Mouse (Mus musculus): Measurements from ENCODE around the gene Kpna7. TPM values are rescaled to one million over a fixed set of nuclear protein-coding genes. Genes with fewer than 3 reads are reported as not detected.
"Not testable (repeated sequence)": the region's sequence is repeated elsewhere in the genome, so short reads cannot be mapped to it uniquely, and the experiment has no call there.

Gene Kpna7
- polyA plus RNA-seq, 1 experiment from 2014 or later = not detected

DNA sequence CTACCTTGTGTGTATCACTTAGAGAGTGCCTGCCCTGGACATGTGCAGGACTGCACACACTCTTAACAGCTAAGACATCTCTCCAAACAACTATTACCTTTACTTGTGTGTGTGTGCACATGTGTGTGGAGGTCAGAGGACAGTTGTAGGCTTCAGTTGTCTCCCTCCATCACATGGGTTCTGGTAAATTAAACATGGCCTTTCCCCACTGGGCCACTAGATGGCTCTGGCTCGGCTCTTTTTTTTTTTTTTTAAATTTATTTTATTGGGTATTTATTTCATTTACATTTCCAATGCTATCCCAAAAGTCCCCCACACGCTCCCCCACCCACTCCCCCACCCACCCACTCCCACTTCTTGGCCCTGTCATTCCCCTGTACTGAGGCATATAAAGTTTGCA is 67.1 kb downstream of the Kpna7 start:
- H3K4me2 ChIP-seq = not testable (repeated sequence)
- 15% methylated on average over 2 of the region's 2 CpGs for WGBS

DNA sequence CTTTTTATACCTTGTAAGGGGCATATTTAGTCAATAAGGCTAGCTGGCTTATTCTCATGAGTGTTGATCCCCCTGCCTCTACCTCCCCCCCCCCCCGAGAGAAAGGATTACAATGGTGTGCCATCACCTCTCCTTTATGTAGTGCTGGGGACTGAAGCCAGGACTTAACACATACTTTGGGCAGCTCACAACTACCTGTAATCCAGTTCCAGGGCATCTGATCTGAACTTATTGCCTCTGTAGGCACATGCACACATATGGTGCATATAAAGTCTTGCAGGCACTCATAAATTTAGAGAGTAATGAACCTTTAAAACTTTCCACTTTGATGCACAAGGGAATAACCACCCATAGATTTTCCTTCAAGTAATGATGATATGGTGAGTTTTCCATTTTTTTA is 69.6 kb downstream of the Kpna7 start:
- H3K36me3 ChIP-seq = no peaks in the 10 kb centered on the region
- no peak overlapping the region for H3K9ac ChIP-seq (replicated peaks)
- H3K4me3 ChIP-seq (replicated peaks) = no peak overlapping the region
- no peak overlapping the region for H3K4me2 ChIP-seq
- no peaks in the 10 kb centered on the region for H3K4me1 ChIP-seq
- H3K27me3 ChIP-seq (replicated peaks) = no peaks in the 10 kb centered on the region
- H3K27ac ChIP-seq (replicated peaks) = no peak overlapping the region
- no peaks in the 10 kb centered on the region for H3K9me3 ChIP-seq (replicated peaks)
- 95% methylated on average over 1 of the region's 1 CpGs for WGBS
- ATAC-seq (ENCODE audit: low FRiP score) = no peak

More for the DNA sequence above, 67.1 kb downstream of the Kpna7 start:
- not testable (repeated sequence) for H3K4me1 ChIP-seq; H3K27ac ChIP-seq (replicated peaks); ATAC-seq (ENCODE audit: low FRiP score); H3K4me3 ChIP-seq (replicated peaks); H3K36me3 ChIP-seq; H3K27me3 ChIP-seq (replicated peaks); H3K9me3 ChIP-seq (replicated peaks); H3K9ac ChIP-seq (replicated peaks)

DNA sequence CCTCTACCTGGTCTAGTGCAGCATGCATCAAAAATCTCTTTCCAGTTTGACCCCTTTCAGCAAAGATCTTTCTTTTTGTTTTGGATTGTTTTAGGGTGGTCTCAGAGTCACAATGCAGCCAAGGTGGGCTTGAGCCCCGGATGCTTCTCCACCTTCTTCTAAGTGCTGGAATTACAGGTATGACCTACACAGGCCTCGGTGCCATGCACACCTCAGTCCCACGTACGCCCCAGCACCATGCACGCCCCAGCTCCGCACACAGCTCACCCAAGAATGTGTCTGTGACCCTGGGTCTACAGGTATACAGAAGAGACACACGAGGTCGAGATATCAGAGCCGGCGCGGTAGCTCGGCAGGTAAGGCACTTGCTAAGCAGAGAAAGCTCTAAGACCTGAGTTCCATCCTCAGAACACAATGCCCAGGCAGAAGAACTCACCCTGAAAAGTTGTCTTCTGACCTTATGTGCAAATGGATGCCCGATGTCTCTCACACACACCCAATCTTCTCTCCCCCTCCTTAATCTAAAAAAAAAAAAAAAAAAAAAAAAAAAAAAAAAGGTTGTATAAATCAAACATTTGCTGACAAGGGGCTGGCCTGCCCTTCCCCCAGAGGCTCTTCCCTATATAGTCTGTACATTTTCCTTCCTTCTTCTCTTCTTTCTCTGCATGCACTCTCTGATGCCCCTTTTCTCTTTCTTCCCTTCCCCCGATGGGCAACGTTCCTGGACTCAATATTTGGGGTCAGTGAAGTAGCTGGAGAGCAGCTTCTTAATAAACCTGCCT is 74.8 kb downstream of the Kpna7 start:
- Histone ChIP-seq H3K9me3 (replicated peaks) (no peaks in the 10 kb centered on the region), H3K4me2 (no peak overlapping the region), H3K9ac (replicated peaks) (no peak overlapping the region), H3K36me3 (no peaks in the 10 kb centered on the region), H3K27me3 (replicated peaks) (no peaks in the 10 kb centered on the region), H3K4me1 (no peaks in the 10 kb centered on the region), H3K4me3 (replicated peaks) (no peak overlapping the region), H3K27ac (replicated peaks) (no peak overlapping the region)
- ATAC-seq (ENCODE audit: low FRiP score) = no peak
- WGBS = 93% methylated on average over 15 of the region's 15 CpGs

DNA sequence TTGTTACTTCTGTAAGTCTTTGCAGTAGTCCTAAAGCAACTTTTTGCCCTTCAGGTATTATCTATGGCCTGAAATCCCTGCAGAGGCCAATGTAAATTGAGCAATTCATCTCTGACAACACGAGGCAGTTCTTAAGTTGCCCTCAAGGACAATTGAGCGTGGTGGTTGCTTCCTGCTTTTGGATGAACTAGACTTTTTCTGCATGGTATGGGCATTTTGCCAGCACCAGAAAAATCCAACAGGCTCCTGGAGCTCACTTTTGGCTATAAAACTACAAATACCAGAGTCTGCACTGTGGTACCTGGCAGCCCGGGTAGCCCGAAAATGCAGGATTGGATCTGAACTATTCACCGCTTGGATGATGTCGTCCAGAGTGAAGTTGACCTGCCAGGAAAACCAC is 78.2 kb downstream of the Kpna7 start:
- no peaks in the 10 kb centered on the region for H3K27me3 ChIP-seq (replicated peaks)
- H3K27ac ChIP-seq (replicated peaks) = no peak overlapping the region
- WGBS = 81% methylated on average over 6 of the region's 6 CpGs
- H3K4me2 ChIP-seq = no peak overlapping the region
- no peaks in the 10 kb centered on the region for H3K36me3 ChIP-seq
- H3K9ac ChIP-seq (replicated peaks) = no peak overlapping the region
- ATAC-seq (ENCODE audit: low FRiP score) = no peak
- no peak overlapping the region for H3K4me3 ChIP-seq (replicated peaks)
- H3K9me3 ChIP-seq (replicated peaks) = no peaks in the 10 kb centered on the region
- H3K4me1 ChIP-seq = no peaks in the 10 kb centered on the region

DNA sequence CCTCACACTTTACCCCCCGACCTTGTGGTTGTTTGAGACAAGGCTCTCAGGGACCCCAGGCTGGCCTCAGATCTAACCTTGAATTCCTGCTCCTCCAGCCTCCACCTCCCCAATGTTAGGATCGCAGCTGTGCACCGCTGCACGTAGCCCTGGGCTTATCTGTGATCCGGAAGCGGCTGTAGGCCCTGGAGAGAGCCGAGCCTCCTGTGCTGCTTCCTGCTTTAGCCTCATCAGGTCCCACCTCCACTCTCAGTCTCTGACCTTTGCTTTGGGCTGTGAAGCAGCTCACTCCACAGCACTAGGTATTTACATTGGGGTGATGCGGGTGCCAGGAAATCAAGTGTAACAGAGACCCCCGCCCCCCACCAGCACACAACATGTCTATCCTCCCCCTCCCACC is 79.3 kb downstream of the Kpna7 start:
- Histone ChIP-seq H3K4me1 (no peaks in the 10 kb centered on the region), H3K27me3 (replicated peaks) (no peaks in the 10 kb centered on the region), H3K4me3 (replicated peaks) (no peak overlapping the region), H3K36me3 (no peaks in the 10 kb centered on the region), H3K27ac (replicated peaks) (no peak overlapping the region), H3K4me2 (no peak overlapping the region), H3K9me3 (replicated peaks) (no peaks in the 10 kb centered on the region), H3K9ac (replicated peaks) (no peak overlapping the region)
- WGBS = 92% methylated on average over 9 of the region's 9 CpGs
- ATAC-seq (ENCODE audit: low FRiP score) = no peak

DNA sequence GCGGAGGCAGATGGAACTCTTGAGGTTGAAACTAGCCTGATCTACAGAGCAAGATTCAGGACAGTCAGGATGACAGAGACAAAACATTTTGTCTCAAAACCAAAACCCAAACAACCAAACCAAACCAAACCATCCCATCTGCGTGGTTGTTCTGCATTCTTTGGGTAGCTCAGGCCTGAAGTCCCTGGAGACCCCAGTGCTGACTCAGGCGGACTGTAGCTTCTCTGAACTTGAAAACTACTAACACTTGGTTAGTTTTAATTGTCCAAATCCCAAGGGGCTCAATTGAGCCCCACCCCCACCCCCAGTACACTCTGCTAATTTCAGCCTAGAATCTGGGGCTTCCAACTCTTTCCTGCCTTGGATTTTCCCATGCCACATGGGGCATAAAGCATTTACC is 80.5 kb downstream of the Kpna7 start:
- Histone ChIP-seq H3K9me3 (replicated peaks) (no peaks in the 10 kb centered on the region), H3K4me1 (no peaks in the 10 kb centered on the region), H3K9ac (replicated peaks) (no peak overlapping the region), H3K36me3 (no peaks in the 10 kb centered on the region), H3K4me3 (replicated peaks) (no peak overlapping the region), H3K4me2 (no peak overlapping the region), H3K27me3 (replicated peaks) (no peaks in the 10 kb centered on the region), H3K27ac (replicated peaks) (no peak overlapping the region)
- no peak for ATAC-seq (ENCODE audit: low FRiP score)
- 84% methylated on average over 3 of the region's 3 CpGs for WGBS

DNA sequence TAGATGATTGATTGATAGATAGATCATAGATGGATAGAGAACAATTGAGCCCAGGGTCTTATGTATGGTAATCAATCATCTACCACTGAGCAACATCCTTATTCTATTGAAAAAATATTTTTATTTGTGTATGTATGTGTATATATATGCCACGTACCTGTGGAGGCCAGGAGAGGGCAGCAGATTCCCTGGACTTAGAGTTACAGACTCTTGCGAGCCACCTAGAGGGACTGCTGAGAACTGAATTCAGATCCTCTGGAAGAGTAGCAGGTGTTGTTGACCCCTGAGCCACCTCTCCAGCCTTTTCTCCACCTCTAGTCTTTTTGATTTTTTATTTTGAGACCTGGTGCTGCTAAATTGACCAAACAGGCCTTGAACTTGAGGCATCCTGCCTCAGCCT is 85.3 kb downstream of the Kpna7 start:
- Histone ChIP-seq H3K4me3 (replicated peaks) (no peak overlapping the region), H3K4me2 (no peak overlapping the region), H3K36me3 (no peaks in the 10 kb centered on the region), H3K9me3 (replicated peaks) (no peaks in the 10 kb centered on the region), H3K27me3 (replicated peaks) (no peaks in the 10 kb centered on the region), H3K9ac (replicated peaks) (no peak overlapping the region), H3K27ac (replicated peaks) (no peak overlapping the region), H3K4me1 (no peaks in the 10 kb centered on the region)
- WGBS = 47% methylated on average over 2 of the region's 2 CpGs
- ATAC-seq (ENCODE audit: low FRiP score) = no peak

DNA sequence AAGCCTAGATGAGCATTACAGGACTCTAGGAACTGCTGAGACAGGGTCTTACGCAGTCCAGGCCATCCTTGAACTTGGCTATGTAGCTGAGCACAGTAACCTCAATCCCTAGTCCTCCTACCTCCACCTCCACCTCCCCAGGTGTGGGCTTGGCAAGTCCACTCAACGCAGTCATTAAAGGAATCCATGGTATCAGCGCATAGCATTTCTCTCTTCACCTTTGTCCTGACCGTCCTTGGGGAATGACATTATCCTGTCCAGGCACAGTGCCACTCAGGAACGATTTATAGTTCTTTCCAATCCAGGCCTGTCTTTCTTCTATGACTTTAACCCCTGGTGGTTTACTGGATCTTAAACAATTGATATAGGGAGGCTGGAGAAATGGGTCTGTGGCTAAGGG is 93.3 kb downstream of the Kpna7 start:
- ATAC-seq (ENCODE audit: low FRiP score) = no peak
- H3K4me2 ChIP-seq = no peak overlapping the region
- 76% methylated on average over 5 of the region's 5 CpGs for WGBS
- H3K27ac ChIP-seq (replicated peaks) = no peak overlapping the region
- no peak overlapping the region for H3K9ac ChIP-seq (replicated peaks)
- H3K27me3 ChIP-seq (replicated peaks) = no peaks in the 10 kb centered on the region
- no peak overlapping the region for H3K4me3 ChIP-seq (replicated peaks)
- no peaks in the 10 kb centered on the region for H3K9me3 ChIP-seq (replicated peaks)
- H3K36me3 ChIP-seq = no peaks in the 10 kb centered on the region
- H3K4me1 ChIP-seq = no peaks in the 10 kb centered on the region

DNA sequence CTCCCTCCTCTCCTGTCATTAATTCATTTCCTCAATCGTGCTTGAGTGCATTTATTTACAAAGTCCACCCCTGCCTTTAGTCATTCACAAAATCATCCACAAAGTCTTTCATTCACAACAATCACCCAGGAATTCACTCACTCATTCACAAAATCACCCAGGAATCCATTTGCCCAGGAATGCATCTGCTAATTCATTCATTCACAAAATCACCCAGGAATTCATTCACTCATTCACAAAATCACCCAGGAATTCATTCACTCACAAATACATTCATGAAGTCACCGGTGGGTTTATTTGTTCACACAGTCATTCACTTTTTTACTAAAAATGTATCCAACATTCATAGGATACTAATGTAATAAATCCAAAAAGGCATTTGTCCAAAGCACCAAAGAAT is 93.8 kb downstream of the Kpna7 start:
- Histone ChIP-seq H3K27ac (replicated peaks) (no peak overlapping the region), H3K9ac (replicated peaks) (no peak overlapping the region), H3K27me3 (replicated peaks) (no peaks in the 10 kb centered on the region), H3K4me3 (replicated peaks) (no peak overlapping the region), H3K4me1 (no peaks in the 10 kb centered on the region), H3K4me2 (no peak overlapping the region), H3K9me3 (replicated peaks) (no peaks in the 10 kb centered on the region), H3K36me3 (no peaks in the 10 kb centered on the region)
- WGBS = 47% methylated on average over 2 of the region's 2 CpGs
- ATAC-seq (ENCODE audit: low FRiP score) = no peak

DNA sequence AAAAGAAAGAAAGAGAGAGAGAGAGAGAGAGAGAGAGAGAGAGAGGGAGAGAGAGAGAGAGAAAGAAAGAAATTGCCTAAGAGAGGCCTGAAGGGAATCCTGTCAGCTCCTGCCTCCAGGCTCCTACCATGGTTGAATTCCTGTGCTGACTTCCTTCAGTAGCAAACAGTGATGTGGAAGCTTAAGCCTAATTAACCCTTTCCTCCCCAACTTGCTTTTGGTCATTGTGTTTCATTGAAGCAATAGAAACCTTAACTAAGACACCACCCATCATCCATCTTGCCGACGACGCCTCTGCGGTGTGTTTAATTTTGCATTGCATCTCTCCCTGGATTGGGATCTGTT is 94.8 kb downstream of the Kpna7 start:
- no peak overlapping the region for H3K9ac ChIP-seq (replicated peaks)
- no peak overlapping the region for H3K4me3 ChIP-seq (replicated peaks)
- H3K27ac ChIP-seq (replicated peaks) = no peak overlapping the region
- no peak overlapping the region for H3K4me2 ChIP-seq
- 86% methylated on average over 4 of the region's 4 CpGs for WGBS
- ATAC-seq (ENCODE audit: low FRiP score) = peak; percentile 5; the same call in 1 of the 2 replicates
- H3K4me1 ChIP-seq = no peaks in the 10 kb centered on the region
- no peaks in the 10 kb centered on the region for H3K36me3 ChIP-seq
- H3K9me3 ChIP-seq (replicated peaks) = no peaks in the 10 kb centered on the region
- no peaks in the 10 kb centered on the region for H3K27me3 ChIP-seq (replicated peaks)

DNA sequence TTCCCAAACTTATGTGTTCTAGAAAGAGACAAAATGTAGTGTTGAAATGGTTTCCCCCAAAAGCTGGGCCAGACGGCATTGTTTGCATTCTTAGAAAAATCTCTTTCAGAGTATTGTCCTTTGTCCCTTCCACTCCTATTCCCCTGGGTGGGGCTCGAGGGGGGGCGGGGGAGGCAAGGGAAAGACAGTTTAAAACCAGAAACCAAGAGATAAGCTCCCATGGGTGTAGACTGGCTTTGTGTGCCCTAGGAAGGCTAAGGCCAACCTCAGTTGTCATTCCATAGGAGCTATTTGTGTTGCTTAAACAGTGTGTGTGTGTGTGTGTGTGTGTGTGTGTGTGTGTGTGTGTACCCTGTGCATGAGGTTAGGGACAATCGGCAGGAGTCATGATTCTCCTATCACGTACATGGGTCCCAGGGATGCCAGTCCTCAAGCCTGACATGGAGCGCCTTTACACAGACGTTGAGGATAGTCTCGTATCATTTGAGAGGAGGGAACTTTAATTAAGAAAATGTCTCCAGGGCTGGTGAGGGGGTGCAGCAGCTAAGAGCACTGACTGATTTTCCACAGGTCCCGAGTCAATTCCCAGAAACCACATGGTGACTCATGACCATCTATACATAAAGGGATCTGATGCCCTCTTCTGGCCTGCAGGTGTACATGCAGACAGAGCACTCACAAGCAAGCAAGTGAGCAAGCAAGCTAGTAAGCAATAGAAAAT is 95.3 kb downstream of the Kpna7 start:
- Histone ChIP-seq H3K4me1 (no peaks in the 10 kb centered on the region), H3K4me2 (no peak overlapping the region), H3K27me3 (replicated peaks) (no peaks in the 10 kb centered on the region), H3K9ac (replicated peaks) (no peak overlapping the region), H3K9me3 (replicated peaks) (no peaks in the 10 kb centered on the region; the same call in 1 of the 2 replicates), H3K27ac (replicated peaks) (no peak overlapping the region), H3K36me3 (no peaks in the 10 kb centered on the region), H3K4me3 (replicated peaks) (no peak overlapping the region)
- ATAC-seq (ENCODE audit: low FRiP score) = peak; percentile 57; the same call in 1 of the 2 replicates
- WGBS = 52% methylated on average over 9 of the region's 9 CpGs

DNA sequence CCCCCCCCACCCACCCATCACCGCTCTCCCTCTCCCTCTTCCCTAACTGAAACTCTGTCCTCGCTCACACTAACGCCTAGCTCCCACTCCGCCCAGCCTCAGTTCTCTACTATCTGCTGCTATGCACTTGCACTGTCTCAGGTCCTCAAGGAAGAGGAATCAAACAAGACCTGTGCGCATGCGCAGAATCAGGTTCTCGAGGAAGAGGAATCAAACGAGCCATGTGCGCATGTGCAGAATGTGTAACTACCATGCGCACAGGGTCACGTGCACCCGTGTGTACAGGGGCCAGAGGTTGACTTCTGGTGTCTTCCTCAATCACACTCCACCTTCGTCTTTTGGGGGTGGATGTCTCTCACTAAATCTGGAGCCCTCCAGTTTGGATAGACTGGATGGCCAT is 96.3 kb downstream of the Kpna7 start:
- no peak overlapping the region for H3K27ac ChIP-seq (replicated peaks)
- no peak overlapping the region for H3K4me3 ChIP-seq (replicated peaks)
- WGBS = 96% methylated on average over 11 of the region's 13 CpGs
- H3K36me3 ChIP-seq = no peaks in the 10 kb centered on the region
- no peaks in the 10 kb centered on the region for H3K27me3 ChIP-seq (replicated peaks)
- H3K4me2 ChIP-seq = no peak overlapping the region
- H3K9me3 ChIP-seq (replicated peaks) = no peaks in the 10 kb centered on the region; the same call in 1 of the 2 replicates
- H3K9ac ChIP-seq (replicated peaks) = no peak overlapping the region
- no peak for ATAC-seq (ENCODE audit: low FRiP score)
- no peaks in the 10 kb centered on the region for H3K4me1 ChIP-seq

Data from neural tube, embryonic 15.5 days (tissue).